Mouse (Mus musculus) limb, embryonic 10.5 days (tissue): ENCODE measurements around the gene S100a13. TPM values are rescaled to one million over a fixed set of nuclear protein-coding genes. Genes with fewer than 3 reads are reported as not detected.
A peak's percentile ranks its signal among the peaks of the same experiment; 100 is the strongest.

Experiments
- DNase-seq: peaks from one replicate; pipeline ENCODE4 v3.0.0-alpha.2; 2017; ENCODE audit warnings: low spot score
- H3K27ac ChIP-seq: fragments of 300-500 bp; sonication (generic); 2 replicates; pipeline ENCODE4 v1.5.1; 2016; ENCODE audit warnings: mild to moderate bottlenecking
- H3K27me3 ChIP-seq: fragments of 300-500 bp; sonication (generic); 2 replicates; pipeline ENCODE4 v1.6.1; 2016; ENCODE audit warnings: low read depth, mild to moderate bottlenecking; ENCODE audit not compliant: poor library complexity, severe bottlenecking
- H3K36me3 ChIP-seq: fragments of 300-500 bp; sonication (generic); 2 replicates; pipeline ENCODE4 v1.6.1; 2016; ENCODE audit warnings: mild to moderate bottlenecking, moderate library complexity
- H3K4me1 ChIP-seq: fragments of 300-500 bp; sonication (generic); 2 replicates; pipeline ENCODE4 v1.6.1; 2016
- H3K4me3 ChIP-seq: fragments of 300-500 bp; sonication (generic); 2 replicates; pipeline ENCODE4 v1.5.1; 2016; ENCODE audit warnings: mild to moderate bottlenecking, moderate library complexity
- H3K9me3 ChIP-seq: fragments of 300-500 bp; sonication (generic); replicated peaks from 2 replicates; pipeline ENCODE4 v1.6.1; 2016; ENCODE audit warnings: mild to moderate bottlenecking
- WGBS: fragments of 180-500 bp; shearing (Covaris S2); methylation state at CpG from one replicate; pipeline ENCODE4 v1.1.7; 2016; 5-methylcytosine and 5-hydroxymethylcytosine counted together
- polyA plus RNA-seq: library from polyadenylated mRNA; unstranded; fragments of >200 nt; fragmentation: Nextera tagmentation; extraction: Ambion mirVana; gene quantifications from 2 replicates; pipeline ENCODE4 v1.2.1, GENCODE M21; 2016

S100a13 gene
- polyA plus RNA-seq, 1 experiment from 2014 or later = 10.3 TPM

- Histone ChIP-seq H3K36me3 (no peaks in the 10 kb centered on the region), H3K27ac (no peak overlapping the region), H3K4me1 (peaks cover 18% of the 10 kb centered on the region; the same call in 1 of the 2 replicates), H3K9me3 (no peaks in the 10 kb centered on the region), H3K27me3 (peaks cover 27% of the 10 kb centered on the region), H3K4me3 (no peak overlapping the region)
- no peak for DNase-seq
- WGBS = 74% methylated on average over 5 of the region's 5 CpGs
Observed at GRCm38 (mm10) chr3:90537905-90538296, 23.7 kb downstream of the S100a13 start.

- no peaks in the 10 kb centered on the region for H3K9me3 ChIP-seq
- H3K36me3 ChIP-seq = no peaks in the 10 kb centered on the region
- 77% methylated on average over 4 of the region's 4 CpGs for WGBS
- peaks cover 18% of the 10 kb centered on the region; the same call in 1 of the 2 replicates for H3K4me1 ChIP-seq
- DNase-seq = no peak
- peak overlapping the region; percentile 65 for H3K27ac ChIP-seq
- peaks cover 20% of the 10 kb centered on the region; the same call in 1 of the 2 replicates for H3K27me3 ChIP-seq
- H3K4me3 ChIP-seq = no peak overlapping the region
Observed at GRCm38 (mm10) chr3:90540904-90541303, 26.7 kb downstream of the S100a13 start.

DNA sequence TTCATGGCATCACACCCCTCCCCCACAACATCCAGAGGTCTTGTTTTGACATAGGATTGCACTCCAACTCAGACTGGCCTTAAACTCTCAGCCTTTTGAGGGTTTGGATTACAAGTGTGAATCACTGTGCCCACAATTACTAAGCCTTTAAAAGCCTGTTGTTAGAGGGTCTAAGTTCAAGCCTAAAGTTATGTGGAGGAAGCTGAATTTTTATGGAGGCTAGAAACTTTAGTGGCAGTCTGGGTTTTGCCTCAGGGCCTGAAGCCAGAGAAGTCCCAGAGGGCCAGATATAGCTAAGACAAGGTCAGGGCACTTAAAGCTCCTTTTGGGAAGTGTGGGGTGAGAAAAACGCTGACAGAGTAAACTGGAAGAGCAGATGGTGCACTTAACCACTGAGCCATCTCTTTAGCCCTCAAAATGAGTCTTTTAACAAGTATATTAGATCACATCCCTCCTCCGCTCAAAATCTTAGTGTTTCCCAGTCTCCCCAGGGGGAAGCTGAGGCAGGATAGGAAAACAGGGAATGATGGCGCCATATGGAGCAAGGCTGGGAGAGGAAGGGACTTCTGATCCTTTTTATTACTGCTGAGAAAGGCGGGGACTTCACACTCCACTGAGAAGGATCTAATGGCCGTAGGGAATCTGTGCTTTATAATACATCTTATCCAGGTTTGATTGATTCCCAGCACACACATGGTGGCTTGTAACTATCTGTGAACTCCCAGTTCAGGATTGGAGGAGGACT, 35.6 kb downstream of the S100a13 start:
- no peaks in the 10 kb centered on the region for H3K36me3 ChIP-seq
- 38% methylated on average over 5 of the region's 5 CpGs for WGBS
- H3K4me3 ChIP-seq = no peak overlapping the region
- DNase-seq = peak; percentile 29
- H3K27ac ChIP-seq = no peak overlapping the region
- H3K4me1 ChIP-seq = peaks cover 18% of the 10 kb centered on the region
- no peaks in the 10 kb centered on the region for H3K9me3 ChIP-seq
- no peaks in the 10 kb centered on the region for H3K27me3 ChIP-seq

DNA sequence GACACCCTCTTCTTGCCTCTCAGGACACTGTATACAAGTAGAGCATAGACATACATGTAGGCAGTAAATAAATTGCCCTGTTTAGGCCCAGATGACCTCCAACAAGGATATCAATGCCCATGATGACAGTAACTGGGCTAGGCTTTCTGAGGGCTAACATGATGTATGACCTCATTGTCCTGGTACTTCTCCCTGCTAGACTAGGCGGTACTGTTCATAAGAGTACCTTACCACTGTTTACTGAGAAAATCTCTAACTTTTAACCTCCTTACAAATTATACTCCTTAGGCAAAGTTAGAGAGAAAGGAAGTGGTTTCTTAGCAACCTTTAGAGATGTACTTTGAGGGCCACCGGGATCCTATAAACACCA, 36.2 kb downstream of the S100a13 start:
- 88% methylated on average over 2 of the region's 2 CpGs for WGBS
- H3K27ac ChIP-seq = no peak overlapping the region
- no peaks in the 10 kb centered on the region for H3K36me3 ChIP-seq
- DNase-seq = no peak
- H3K27me3 ChIP-seq = no peaks in the 10 kb centered on the region
- H3K4me3 ChIP-seq = no peak overlapping the region
- no peaks in the 10 kb centered on the region for H3K9me3 ChIP-seq
- H3K4me1 ChIP-seq = peaks cover 18% of the 10 kb centered on the region

DNA sequence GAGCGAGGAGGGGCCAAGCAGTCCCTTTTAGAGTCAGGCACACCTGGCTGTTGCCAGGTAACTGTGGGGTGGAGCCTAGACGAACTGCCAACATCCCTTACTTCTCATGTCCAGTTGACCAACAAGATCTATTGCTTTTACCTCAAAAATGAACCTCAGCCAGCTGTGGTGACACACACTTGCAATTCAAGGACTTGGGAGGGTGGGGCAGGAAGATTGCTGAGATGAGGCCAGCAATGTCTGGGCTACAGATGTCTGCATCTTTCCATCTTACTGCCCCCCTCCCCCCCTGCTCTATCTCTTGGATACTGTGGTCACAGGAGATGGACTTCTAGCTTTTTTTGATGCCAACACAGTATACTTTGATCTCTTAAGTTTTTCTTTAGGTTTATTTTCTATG, 38.0 kb downstream of the S100a13 start:
- 89% methylated on average over 2 of the region's 2 CpGs for WGBS
- Histone ChIP-seq H3K9me3 (no peaks in the 10 kb centered on the region), H3K27ac (no peak overlapping the region), H3K4me3 (no peak overlapping the region), H3K4me1 (peaks cover 18% of the 10 kb centered on the region), H3K27me3 (no peaks in the 10 kb centered on the region), H3K36me3 (no peaks in the 10 kb centered on the region)
- no peak for DNase-seq

DNA sequence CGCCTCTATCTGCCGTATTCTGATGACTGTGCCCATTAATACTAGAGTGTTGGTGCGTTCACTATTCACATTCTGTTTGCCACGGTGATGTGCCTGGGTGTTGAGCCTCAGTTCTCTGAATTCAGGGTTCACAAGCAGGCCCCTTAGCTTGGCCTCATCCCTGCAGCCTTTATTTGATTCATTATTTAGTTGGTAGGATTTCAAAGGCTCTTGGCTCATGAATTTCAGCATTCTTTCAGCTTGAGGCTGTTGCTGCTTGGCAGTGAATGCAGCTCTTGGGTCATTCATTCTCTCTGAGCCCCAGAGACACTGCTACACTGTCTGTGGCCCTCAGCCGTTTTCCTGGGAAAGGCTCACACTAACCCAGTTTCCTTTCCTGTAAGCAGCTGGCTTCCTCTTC, 41.7 kb downstream of the S100a13 start:
- 79% methylated on average over 5 of the region's 5 CpGs for WGBS
- Histone ChIP-seq H3K4me3 (no peak overlapping the region), H3K27ac (no peak overlapping the region), H3K4me1 (no peaks in the 10 kb centered on the region), H3K9me3 (no peaks in the 10 kb centered on the region), H3K27me3 (no peaks in the 10 kb centered on the region), H3K36me3 (no peaks in the 10 kb centered on the region)
- no peak for DNase-seq

DNA sequence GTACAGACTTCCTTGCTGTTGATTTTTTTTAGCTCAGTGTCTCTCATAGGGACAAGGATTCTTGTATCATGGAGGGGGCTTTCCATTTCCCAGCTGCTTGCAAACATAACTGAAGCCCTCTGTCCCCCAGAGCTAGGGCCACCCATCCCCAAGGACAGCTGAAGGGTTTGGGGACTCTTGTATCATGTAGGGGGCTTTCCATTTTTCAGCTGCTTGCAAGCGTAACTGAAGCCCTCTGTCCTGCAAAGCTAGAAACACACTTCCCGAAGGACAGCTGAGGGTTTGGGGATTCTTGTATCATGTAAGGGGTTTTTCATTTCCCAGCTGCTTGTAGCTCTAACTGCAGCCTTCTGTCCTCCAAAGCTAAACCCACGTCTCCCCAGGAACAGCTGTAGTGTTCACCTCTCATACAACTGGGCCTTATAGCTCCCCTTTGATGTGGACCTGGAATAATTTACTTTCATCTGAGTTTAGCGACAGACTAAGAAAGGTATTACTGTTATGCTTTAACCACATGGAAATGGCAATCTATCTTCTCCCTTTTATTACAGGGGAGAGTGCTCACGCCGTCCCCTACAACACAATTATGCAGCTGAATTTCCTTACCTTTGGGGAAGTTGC, 45.9 kb downstream of the S100a13 start, which contains the start of gene S100a3:
Gene S100a3 (plus strand): TSS at position 571 of the 621 bp plus-strand sequence.
- DNase-seq = peak; percentile 18
- WGBS = 82% methylated on average over 6 of the region's 6 CpGs
- no peak within 1 kb of the TSS for H3K4me3 ChIP-seq

More for the DNA sequence above, 45.9 kb downstream of the S100a13 start, which contains the start of gene S100a3:
- Histone ChIP-seq H3K27me3 (no peaks in the 10 kb centered on the region), H3K36me3 (no peaks in the 10 kb centered on the region), H3K9me3 (no peaks in the 10 kb centered on the region), H3K27ac (no peak within 1 kb of the TSS), H3K4me1 (no peaks in the 10 kb centered on the region)

Other genes starting within 250 kb of the S100a13 start
- gene Dennd4b, start 249.2 kb upstream of the S100a13 start, polyA plus RNA-seq = 3.4 and 5.1 TPM in 2 replicates
- 14.3 and 15.6 TPM in 2 replicates for gene Gatad2b, start 221.3 kb upstream of the S100a13 start, polyA plus RNA-seq
- gene Slc27a3, start 124.5 kb upstream of the S100a13 start, polyA plus RNA-seq = 37.4 and 41.9 TPM in 2 replicates
- 53.3 and 53.5 TPM in 2 replicates for gene Ints3, start 80.8 kb upstream of the S100a13 start, polyA plus RNA-seq
- gene Npr1, start 48.6 kb upstream of the S100a13 start, polyA plus RNA-seq = 3.5 and 4.7 TPM in 2 replicates
- gene Ilf2, start 38.3 kb upstream of the S100a13 start, polyA plus RNA-seq = 374 and 379 TPM in 2 replicates
- gene Snapin, start 23.4 kb upstream of the S100a13 start, polyA plus RNA-seq = 49.1 and 60.3 TPM in 2 replicates
- 175 and 194 TPM in 2 replicates for gene Chtop, start 4.9 kb upstream of the S100a13 start, polyA plus RNA-seq
- 4.6 and 5.3 TPM in 2 replicates for gene S100a1, start within 50 bp of the S100a13 start, polyA plus RNA-seq
- gene S100a14, start 12.4 kb downstream of the S100a13 start, polyA plus RNA-seq = 0.30 TPM in 1 of 2 replicates, not detected in the other
- 40.1 and 40.8 TPM in 2 replicates for gene S100a16, start 22.8 kb downstream of the S100a13 start, polyA plus RNA-seq
- gene S100a3, start 46.1 kb downstream of the S100a13 start, polyA plus RNA-seq = 0.98 TPM in 1 of 2 replicates, not detected in the other
- not detected in 2 replicates for gene S100a2, start 75.8 kb downstream of the S100a13 start, polyA plus RNA-seq
- gene Gm42674, start 87.5 kb downstream of the S100a13 start, polyA plus RNA-seq = not detected in 2 replicates
- gene S100a4, start 89.3 kb downstream of the S100a13 start, polyA plus RNA-seq = 0.34 and 0.64 TPM in 2 replicates
- gene S100a5, start 94.1 kb downstream of the S100a13 start, polyA plus RNA-seq = not detected in 2 replicates
- 11.4 and 11.6 TPM in 2 replicates for gene S100a6, start 98.4 kb downstream of the S100a13 start, polyA plus RNA-seq
- not detected in 2 replicates for gene S100a7a, start 139.6 kb downstream of the S100a13 start, polyA plus RNA-seq
- 1.2 TPM in 1 of 2 replicates, not detected in the other for gene S100a8, start 154.5 kb downstream of the S100a13 start, polyA plus RNA-seq
- 0.73 TPM in 1 of 2 replicates, not detected in the other for gene S100a9, start 181.3 kb downstream of the S100a13 start, polyA plus RNA-seq
- gene Pglyrp4, start 212.5 kb downstream of the S100a13 start, polyA plus RNA-seq = not detected in 2 replicates